Mouse (Mus musculus) retina, postnatal 7 days (tissue): ENCODE measurements at regions not wholly inside any gene's neighbourhood (a gene's known extent, or its start where the extent isn't known, plus 50 kb on each side); places are given as distances from the start of the nearest gene placed in this dataset.
"Not testable (repeated sequence)": the region's sequence is repeated elsewhere in the genome, so short reads cannot be mapped to it uniquely, and the experiment has no call there.

Experiments used
- DNase-seq: peaks from one replicate; pipeline ENCODE4 v3.0.0-alpha.2; 2012; ENCODE audit warnings: low read depth, low spot score

GRCm38 (mm10) chr1:35162506-35162905 is 312.7 kb downstream of the Plekhb2 start:
- DNase-seq = no peak

- no peak for DNase-seq
These were observed 350.9 kb downstream of the Plekhb2 start for GRCm38 (mm10) chr1:35200656-35201055.

GRCm38 (mm10) chr1:35201083-35201879 is 351.5 kb downstream of the Plekhb2 start:
- no peak for DNase-seq

- no peak for DNase-seq
These were observed 352.1 kb downstream of the Plekhb2 start for GRCm38 (mm10) chr1:35201880-35202220.

GRCm38 (mm10) chr1:35202551-35202950 is 352.8 kb downstream of the Plekhb2 start:
- DNase-seq = no peak

GRCm38 (mm10) chr1:35206834-35207529 is 357.2 kb downstream of the Plekhb2 start:
- no peak for DNase-seq

GRCm38 (mm10) chr1:35212111-35212891 is 362.5 kb downstream of the Plekhb2 start:
- no peak for DNase-seq

- DNase-seq = no peak
These were observed 364.1 kb downstream of the Plekhb2 start for GRCm38 (mm10) chr1:35213875-35214274.

GRCm38 (mm10) chr1:35216411-35216810 is 366.6 kb downstream of the Plekhb2 start:
- DNase-seq = no peak

GRCm38 (mm10) chr1:35220215-35220614 is 370.4 kb downstream of the Plekhb2 start:
- DNase-seq = not testable (repeated sequence)

- no peak for DNase-seq
These were observed 371.0 kb downstream of the Plekhb2 start for GRCm38 (mm10) chr1:35220751-35221150.

- no peak for DNase-seq
These were observed 382.8 kb downstream of the Plekhb2 start for GRCm38 (mm10) chr1:35232592-35232991.

- no peak for DNase-seq
These were observed 388.4 kb downstream of the Plekhb2 start for GRCm38 (mm10) chr1:35238139-35238538.

GRCm38 (mm10) chr1:35242849-35243248 is 393.1 kb downstream of the Plekhb2 start:
- DNase-seq = no peak

GRCm38 (mm10) chr1:35243339-35243738 is 393.6 kb downstream of the Plekhb2 start:
- no peak for DNase-seq

- DNase-seq = no peak
These were observed 415.3 kb downstream of the Plekhb2 start for GRCm38 (mm10) chr1:35265125-35265524.

GRCm38 (mm10) chr1:35266626-35267025 is 416.9 kb downstream of the Plekhb2 start:
- no peak for DNase-seq

- DNase-seq = no peak
These were observed 418.1 kb downstream of the Plekhb2 start for GRCm38 (mm10) chr1:35267883-35268282.

GRCm38 (mm10) chr1:35274978-35275377 is 425.2 kb downstream of the Plekhb2 start:
- no peak for DNase-seq
